Mouse (Mus musculus) G1E (cell line): ENCODE measurements at regions not wholly inside any gene's neighbourhood (a gene's known extent, or its start where the extent isn't known, plus 50 kb on each side); places are given as distances from the start of the nearest gene placed in this dataset.
A peak's percentile ranks its signal among the peaks of the same experiment; 100 is the strongest.

ENCODE experiments used
- ATAC-seq: 2 replicates; pipeline ENCODE4 v1.8.0; 2016; ENCODE audit warnings: mild to moderate bottlenecking; ENCODE audit not compliant: insufficient number of reproducible peaks, poor library complexity, low FRiP score, severe bottlenecking; ENCODE audit errors: extremely low read depth
- DNase-seq: peaks from one replicate; pipeline ENCODE4 v3.0.0; 2012; ENCODE audit warnings: low spot score
- H3K27me3 ChIP-seq: 2 replicates; pipeline ENCODE4 v1.6.1; 2012; ENCODE audit warnings: mild to moderate bottlenecking, low read length, inconsistent platforms; ENCODE audit not compliant: insufficient read depth
- H3K36me3 ChIP-seq: replicated peaks from 2 replicates; pipeline ENCODE3; 2012; ENCODE audit warnings: mild to moderate bottlenecking, inconsistent platforms
- H3K4me1 ChIP-seq: 2 replicates; pipeline ENCODE4 v1.6.1; 2012; ENCODE audit warnings: low read depth, low read length, inconsistent platforms, mixed read lengths; ENCODE audit not compliant: insufficient read depth
- H3K4me3 ChIP-seq: 2 replicates; pipeline ENCODE4 v1.5.1; 2012; ENCODE audit warnings: low read depth, mild to moderate bottlenecking, inconsistent platforms, low read length, moderate library complexity, mixed read lengths
- H3K9me3 ChIP-seq: replicated peaks from 2 replicates; pipeline ENCODE4 v1.6.1; 2012; ENCODE audit warnings: inconsistent platforms
- CTCF ChIP-seq: IDR thresholded peaks from 2 replicates; pipeline ENCODE4 v1.5.1; 2012; ENCODE audit warnings: low read depth, low read length, inconsistent platforms, mixed read lengths
- GATA1 ChIP-seq: IDR thresholded peaks from 2 replicates; pipeline ENCODE4 v1.6.1; 2012; ENCODE audit warnings: borderline replicate concordance, low read length, inconsistent platforms, mixed read lengths
- GATA2 ChIP-seq: IDR thresholded peaks from 2 replicates; pipeline ENCODE4 v1.6.1; 2012; ENCODE audit warnings: low read depth, low read length, inconsistent platforms, borderline replicate concordance
- POLR2AphosphoS5 ChIP-seq: IDR thresholded peaks from 2 replicates; pipeline ENCODE4 v1.6.1; 2012; ENCODE audit warnings: low read depth, low read length, inconsistent platforms; ENCODE audit not compliant: insufficient replicate concordance
- TAL1 ChIP-seq: conservative IDR thresholded peaks from 2 replicates; pipeline ENCODE4 v1.6.1; 2012; ENCODE audit warnings: low read depth, low read length, inconsistent platforms, mixed read lengths

DNA sequence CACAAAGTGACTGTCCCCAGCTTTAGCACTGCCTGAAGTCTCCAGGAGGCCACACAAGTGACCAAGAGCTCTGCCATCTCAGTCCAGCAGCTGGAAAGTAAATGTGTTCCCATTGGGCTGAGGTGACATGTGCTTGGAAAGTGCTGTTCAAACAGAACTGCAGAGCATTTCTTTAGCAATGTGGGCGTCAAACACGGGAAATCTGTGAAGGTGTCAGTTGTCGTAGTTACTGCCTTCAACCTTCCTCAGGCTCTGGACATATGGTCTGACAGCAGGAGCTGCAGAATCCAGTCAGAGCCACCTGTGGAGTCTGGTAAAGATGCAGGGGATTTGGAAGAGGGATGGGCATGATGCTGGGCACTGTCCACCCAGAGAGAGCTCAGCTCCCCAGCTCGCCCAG, 158.0 kb downstream of the Matn1 start:
- Histone ChIP-seq H3K36me3 (no peaks in the 10 kb centered on the region), H3K27me3 (peaks cover 3% of the 10 kb centered on the region; the same call in 1 of the 2 replicates), H3K9me3 (no peaks in the 10 kb centered on the region), H3K4me1 (no peaks in the 10 kb centered on the region), H3K4me3 (no peak overlapping the region)
- no peak for DNase-seq
- TF ChIP-seq TAL1 (no peak), GATA2 (no peak), POLR2AphosphoS5 (no peak), CTCF (no peak), GATA1 (no peak)
- ATAC-seq: no peak

GRCm38 (mm10) chr4:131107127-131107857, 163.1 kb downstream of the Matn1 start:
- H3K36me3 ChIP-seq: no peaks in the 10 kb centered on the region
- no peak for TF ChIP-seq TAL1
- no peak for TF ChIP-seq GATA1
- TF ChIP-seq GATA2: no peak
- TF ChIP-seq POLR2AphosphoS5: no peak
- no peak for TF ChIP-seq CTCF
- H3K4me3 ChIP-seq: no peak overlapping the region
- H3K27me3 ChIP-seq: no peaks in the 10 kb centered on the region; the same call in 1 of the 2 replicates
- no peak for ATAC-seq
- DNase-seq: no peak
- no peaks in the 10 kb centered on the region for H3K9me3 ChIP-seq
- H3K4me1 ChIP-seq: no peaks in the 10 kb centered on the region

DNA sequence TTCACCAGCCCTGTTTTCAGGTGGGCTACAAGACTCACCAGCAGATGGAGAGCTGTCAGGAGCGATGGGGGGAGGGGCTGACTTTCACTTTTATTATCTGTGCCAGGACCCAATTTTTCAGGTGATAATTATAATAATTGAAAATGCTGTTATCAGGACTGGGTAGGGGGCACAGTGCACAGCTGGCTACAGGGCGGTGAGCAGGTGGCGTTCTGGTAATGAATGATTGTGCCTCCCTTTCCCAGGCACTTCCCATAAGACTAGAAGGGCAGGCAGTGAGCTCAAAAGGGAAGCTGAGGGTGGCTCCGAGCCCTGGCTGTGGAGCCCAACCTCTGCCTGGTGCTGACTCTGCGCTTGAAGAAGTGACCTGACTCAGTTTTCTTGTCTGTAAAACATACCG, 168.4 kb downstream of the Matn1 start:
- H3K9me3 ChIP-seq: no peaks in the 10 kb centered on the region
- TF ChIP-seq TAL1 (no peak), CTCF (no peak), GATA1 (no peak), POLR2AphosphoS5 (no peak), GATA2 (no peak)
- DNase-seq: no peak
- no peak overlapping the region for H3K4me3 ChIP-seq
- no peak for ATAC-seq
- no peaks in the 10 kb centered on the region for H3K36me3 ChIP-seq
- H3K27me3 ChIP-seq: no peaks in the 10 kb centered on the region
- no peaks in the 10 kb centered on the region for H3K4me1 ChIP-seq

DNA sequence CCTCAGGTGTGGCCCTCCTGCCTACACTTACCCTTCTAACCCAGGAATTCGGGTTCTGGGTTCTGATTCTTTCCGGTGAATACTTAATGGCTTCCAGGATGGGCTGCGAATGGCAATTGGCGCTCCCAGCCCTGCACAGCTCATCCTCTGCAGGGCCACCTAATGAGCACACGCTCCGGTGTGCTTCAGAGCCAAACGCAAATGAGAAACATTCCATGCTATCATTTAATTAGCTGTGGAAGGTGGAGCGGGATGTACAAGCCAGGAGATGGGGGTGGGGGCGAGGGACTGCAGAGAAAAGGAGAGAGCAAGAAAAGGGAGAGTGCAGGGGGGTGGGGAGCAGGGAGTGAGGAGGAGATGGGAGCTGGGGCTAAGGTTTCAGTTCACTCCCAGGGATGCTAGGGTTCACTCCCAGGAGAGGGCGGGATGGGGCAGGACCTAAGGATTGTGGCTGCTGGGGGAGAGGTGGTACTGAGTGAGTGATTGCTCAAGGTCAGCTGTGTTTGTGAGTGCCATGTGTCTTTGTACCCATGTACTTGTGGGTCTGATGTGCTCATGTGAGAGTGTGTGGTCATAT, 169.6 kb downstream of the Matn1 start:
- ATAC-seq: no peak
- DNase-seq: no peak
- Histone ChIP-seq H3K4me1 (no peaks in the 10 kb centered on the region), H3K27me3 (no peaks in the 10 kb centered on the region), H3K4me3 (no peak overlapping the region), H3K9me3 (no peaks in the 10 kb centered on the region), H3K36me3 (no peaks in the 10 kb centered on the region)
- TF ChIP-seq GATA1: no peak

GRCm38 (mm10) chr4:131115247-131115646, 171.1 kb downstream of the Matn1 start:
- Histone ChIP-seq H3K9me3 (no peaks in the 10 kb centered on the region), H3K27me3 (no peaks in the 10 kb centered on the region), H3K4me1 (no peaks in the 10 kb centered on the region), H3K4me3 (no peak overlapping the region), H3K36me3 (no peaks in the 10 kb centered on the region)
- ATAC-seq (no peak), DNase-seq (peak; percentile 44)
- TF ChIP-seq POLR2AphosphoS5: no peak
- TF ChIP-seq GATA2: no peak
- TF ChIP-seq TAL1: no peak
- no peak for TF ChIP-seq CTCF
- no peak for TF ChIP-seq GATA1

GRCm38 (mm10) chr4:131118586-131118985, 174.4 kb downstream of the Matn1 start:
- no peaks in the 10 kb centered on the region for H3K27me3 ChIP-seq
- no peaks in the 10 kb centered on the region for H3K36me3 ChIP-seq
- H3K9me3 ChIP-seq: no peaks in the 10 kb centered on the region
- H3K4me1 ChIP-seq: no peaks in the 10 kb centered on the region
- H3K4me3 ChIP-seq: no peak overlapping the region
- ATAC-seq: no peak
- no peak for DNase-seq
- TF ChIP-seq CTCF: no peak
- no peak for TF ChIP-seq GATA1
- no peak for TF ChIP-seq POLR2AphosphoS5
- no peak for TF ChIP-seq TAL1
- TF ChIP-seq GATA2: no peak
